Mouse (Mus musculus): ENCODE measurements around the gene Gm13306.
"Not testable (repeated sequence)": the region's sequence is repeated elsewhere in the genome, so short reads cannot be mapped to it uniquely, and the experiment has no call there.

DNA sequence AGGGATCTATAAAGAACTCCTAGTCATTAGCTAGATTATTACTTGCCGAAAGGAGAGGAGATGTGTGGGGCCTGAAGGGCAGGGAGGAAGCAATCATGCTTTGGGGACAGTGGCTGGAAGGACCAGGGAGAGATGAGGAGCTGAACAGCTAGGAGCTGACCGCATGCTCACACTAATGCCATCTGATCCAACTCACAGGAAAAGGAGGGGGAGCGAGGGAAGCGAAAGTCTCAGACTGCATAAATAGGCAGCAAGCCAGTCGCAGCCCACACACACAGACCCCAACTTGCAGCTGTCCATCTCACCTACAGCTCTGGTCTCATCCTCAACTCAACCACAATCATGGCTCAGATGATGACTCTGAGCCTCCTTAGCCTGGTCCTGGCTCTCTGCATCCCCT lies 38.7 kb upstream of the Gm13306 start, which contains the start of gene Gm13304:
- TF ChIP-seq EP300 (IDR thresholded peaks at IDR 0.05; ENCODE audit: insufficient read depth, low read depth, low read length); POLR2A (IDR thresholded peaks at IDR 0.05; ENCODE audit: insufficient read depth, low read length): not testable (repeated sequence)

Data from ES-Bruce4 (cell line).